Mouse (Mus musculus) layer of hippocampus, adult 9-11 months (tissue): ENCODE data around the gene Srgap1.
A peak's percentile ranks its signal among the peaks of the same experiment; 100 is the strongest.

Experiments
- DNase-seq: peaks from one replicate; pipeline ENCODE4 v3.0.0; 2022

Srgap1 gene

DNA sequence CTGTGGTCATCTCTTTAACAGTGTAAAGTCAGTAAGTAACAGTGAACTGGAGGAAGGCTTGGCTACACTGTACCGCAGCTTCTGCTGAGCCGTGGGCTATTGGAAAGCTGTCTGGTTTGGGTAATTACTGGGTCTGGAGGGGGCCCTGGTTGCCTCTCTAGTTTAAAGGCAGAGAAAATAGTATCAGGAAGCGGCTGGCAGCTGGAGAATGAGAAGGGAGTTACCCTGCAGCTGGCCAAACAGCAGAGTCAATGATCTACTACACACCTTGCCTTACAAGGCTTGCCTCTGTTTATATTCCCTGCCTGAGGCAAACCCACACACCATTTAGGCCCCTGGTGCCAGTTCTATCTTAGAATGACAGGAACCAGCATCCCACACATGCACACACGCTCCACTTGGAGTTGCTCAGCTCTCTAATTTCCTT, 174.0 kb downstream of the Srgap1 start:
- DNase-seq, result no peak

GRCm38 (mm10) chr10:121869941-121870340, 177.2 kb downstream of the Srgap1 start:
- no peak for DNase-seq

GRCm38 (mm10) chr10:121868255-121868654, 178.9 kb downstream of the Srgap1 start:
- DNase-seq, result no peak

DNA sequence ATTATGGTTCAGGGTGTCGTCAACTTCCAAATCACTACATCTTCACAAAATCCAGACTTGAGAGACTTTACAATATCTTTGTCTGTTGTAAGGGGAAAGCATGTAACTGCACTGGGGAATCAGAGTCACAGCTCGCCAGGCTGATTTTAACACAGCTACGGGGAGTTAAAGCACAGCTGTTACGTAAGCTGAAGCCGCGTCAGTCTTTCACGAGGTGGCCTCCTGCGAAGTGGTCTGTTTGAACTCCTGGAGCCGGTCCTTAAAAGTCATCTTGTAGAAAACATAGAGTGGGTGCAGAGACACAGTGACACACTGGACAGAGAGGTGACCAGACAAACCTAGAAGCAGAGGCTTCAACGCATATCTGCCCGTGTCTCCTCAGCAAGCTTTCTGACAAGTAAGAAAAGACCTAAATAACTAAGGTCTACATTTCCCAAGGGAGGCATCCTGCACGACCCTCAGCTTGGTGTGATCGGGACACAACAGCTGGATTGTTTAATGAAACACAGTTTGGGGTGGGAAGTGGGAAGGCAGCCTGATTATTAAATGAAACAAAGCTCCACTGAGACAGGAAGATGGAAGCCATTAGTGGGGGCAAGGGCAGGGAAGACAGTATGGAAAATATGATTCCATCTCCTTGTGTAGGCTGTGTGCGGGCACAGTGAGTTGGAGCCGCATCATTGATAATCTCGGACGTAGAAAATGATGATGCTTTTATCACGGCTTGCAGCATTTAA, 181.4 kb downstream of the Srgap1 start:
- DNase-seq, result no peak

GRCm38 (mm10) chr10:121860924-121861323, 186.2 kb downstream of the Srgap1 start:
- no peak for DNase-seq

- no peak for DNase-seq
These were observed 187.1 kb downstream of the Srgap1 start for GRCm38 (mm10) chr10:121859803-121860571.

GRCm38 (mm10) chr10:121858911-121859310, 188.2 kb downstream of the Srgap1 start:
- peak; percentile 53 for DNase-seq

DNA sequence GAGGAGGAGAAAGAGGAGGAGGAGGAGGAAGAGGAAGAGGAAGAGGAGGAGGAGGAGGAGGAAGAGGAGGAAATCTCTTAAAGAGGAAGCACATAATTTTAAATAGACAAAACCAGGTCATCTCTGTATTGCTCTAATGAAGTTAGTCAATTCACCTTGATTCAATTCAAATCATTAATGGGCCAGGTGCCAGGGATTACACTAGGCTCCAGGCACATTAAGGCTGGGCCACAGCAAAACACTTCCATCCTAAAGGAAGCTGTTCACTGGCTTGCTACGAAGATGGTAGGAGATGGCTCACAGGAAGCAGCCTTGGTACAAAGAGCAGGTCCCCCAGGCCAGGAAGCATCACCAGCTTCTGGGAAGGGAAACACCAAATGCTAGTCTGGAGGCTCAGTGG, 189.0 kb downstream of the Srgap1 start:
- no peak for DNase-seq

DNA sequence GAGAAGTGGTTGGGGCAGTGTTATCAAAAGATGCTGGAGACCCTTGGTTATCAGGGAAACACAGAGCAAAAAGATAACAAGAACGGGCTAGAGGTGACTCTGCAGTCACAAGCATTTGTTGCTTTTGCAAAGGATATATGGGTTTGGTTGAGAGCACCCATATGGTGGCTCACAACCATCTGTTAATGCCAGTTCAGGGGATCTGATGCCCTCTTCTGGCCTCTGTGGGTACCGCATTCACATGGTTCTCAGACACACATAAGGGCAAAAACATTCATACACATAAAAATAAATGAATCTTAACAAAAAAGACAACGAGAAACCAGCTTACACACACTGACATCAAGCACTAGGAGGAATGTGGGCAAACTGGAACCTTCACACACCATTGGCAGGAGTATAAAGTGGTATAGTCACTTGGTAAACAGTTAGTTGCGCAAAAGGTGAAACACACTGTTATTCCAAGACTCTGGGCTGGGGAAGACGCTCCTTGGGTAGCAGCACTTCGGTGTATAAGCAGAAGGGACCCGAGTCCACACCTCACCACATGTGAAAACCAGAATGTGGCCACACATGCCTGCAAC, 191.2 kb downstream of the Srgap1 start:
- DNase-seq, result no peak

GRCm38 (mm10) chr10:121853385-121853808, 193.7 kb downstream of the Srgap1 start:
- DNase-seq, result no peak

DNA sequence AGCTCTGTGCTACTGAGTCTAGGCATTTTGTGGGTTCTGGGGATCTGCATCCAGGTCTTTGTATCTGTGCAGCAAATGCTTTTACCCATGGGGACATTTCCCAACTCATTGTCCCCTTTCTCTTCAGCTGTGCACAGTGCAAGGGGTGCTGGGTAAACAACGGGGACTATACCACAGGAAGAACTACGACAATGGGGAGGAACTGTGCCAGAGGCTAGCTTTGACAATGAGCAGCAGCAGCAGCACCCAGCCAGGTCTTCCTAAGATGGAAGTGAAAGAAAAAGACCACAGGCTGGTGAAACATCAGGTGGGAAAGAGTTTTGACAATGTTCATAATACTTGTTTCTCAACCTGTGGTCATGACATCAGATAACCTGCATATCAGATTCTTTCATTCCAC, 197.6 kb downstream of the Srgap1 start:
- no peak for DNase-seq

- DNase-seq, result peak; percentile 50
These were observed 201.4 kb downstream of the Srgap1 start for GRCm38 (mm10) chr10:121845677-121846076.

DNA sequence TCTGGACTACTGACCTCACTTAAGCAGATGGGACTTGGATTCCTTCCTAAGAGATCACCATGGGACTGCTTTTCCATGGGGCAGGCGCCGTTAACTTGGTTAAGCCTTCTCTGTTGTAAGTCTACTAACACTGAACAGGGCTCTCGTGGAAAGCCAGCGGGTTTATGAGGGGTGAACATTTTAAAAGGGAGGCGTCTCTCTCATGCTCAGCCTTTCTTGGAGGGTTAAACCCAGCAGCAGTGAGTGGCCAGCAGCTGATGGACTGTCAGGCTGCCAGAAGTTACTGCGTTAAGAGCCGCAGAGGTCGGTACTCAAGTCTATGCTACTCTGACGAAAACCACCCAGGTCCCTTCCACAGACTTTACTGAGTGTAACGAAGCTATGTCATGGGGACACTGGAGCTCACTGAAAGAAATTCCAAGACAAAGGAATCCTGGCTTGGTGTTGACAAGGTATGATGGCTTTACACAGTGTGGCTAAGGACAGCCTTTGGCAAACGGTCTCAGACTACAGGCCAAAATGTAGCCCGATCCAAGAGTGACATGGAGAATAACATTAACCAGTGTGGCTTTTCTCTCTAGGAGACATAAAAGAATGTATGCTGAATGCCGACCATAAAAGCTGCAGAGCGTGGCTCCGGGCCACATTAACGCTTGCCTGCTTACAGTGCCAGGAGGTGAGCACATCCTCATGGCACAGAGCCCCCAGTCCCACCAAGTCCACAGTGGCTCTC, 209.8 kb downstream of the Srgap1 start:
- no peak for DNase-seq

- DNase-seq, result peak; percentile 53
These were observed 210.5 kb downstream of the Srgap1 start for GRCm38 (mm10) chr10:121836507-121837165.

DNA sequence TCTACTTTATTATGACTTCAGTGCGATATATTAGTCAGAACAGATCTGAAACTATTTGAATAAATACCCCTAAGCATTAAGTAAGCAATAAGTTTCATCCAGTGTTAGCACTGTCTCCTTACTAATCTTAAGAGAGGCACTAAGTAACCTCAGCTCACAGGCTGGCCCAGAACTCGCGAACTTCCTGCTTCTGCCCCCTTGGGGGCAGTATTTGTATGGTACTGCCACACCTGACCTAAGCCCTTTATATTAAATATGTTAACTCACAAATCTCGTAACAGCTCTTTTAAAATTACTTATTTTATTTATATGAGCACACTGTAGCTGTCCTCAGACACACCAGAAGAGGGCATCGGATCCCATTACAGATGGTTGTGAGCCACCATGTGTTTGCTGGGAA, 213.7 kb downstream of the Srgap1 start:
- DNase-seq, result no peak

DNA sequence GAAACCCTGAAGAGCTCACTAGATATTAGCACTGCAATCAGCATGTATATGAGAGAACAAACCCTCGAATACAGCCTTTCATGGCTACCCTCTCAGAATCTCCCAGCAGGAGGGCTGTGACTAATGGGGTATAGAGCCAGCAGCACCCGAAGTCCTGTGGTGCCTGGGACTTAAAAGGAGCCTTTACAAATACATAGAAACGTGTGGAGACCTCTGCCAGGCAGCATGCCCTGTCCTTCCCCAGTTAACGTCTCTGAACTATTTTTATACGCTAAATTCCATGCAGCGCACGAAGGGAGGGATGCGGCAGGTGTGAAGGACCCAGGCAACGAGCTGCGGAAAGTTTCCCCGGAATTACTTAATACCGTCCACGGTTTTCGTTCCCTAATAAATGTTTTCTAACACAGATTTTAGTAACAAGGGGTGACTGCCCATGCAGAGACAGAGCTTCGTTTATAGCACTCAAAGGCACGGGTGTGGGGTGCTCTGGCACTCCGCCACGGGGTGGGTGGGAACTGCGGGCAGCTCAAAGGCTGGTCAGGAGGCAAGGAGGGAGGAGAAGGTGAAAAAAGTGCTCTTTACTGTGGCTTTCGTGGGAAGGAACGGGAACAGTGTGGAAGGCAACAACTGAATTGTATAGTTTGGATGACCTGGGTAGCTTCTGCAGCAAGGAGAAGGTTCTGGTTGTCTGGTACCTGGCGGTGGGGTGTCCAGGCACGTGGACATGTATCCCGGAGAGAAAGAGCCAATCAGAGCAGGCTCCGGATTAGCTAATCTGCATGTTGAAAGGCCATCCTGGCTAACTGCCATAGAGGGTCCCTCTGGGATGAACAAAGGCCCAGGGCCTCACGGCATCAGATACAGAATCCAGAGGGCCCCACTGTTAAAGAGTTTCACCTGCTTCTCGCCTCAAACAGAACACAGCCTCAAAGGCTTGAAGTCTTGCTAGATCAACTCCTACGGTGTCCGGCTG, 216.5 kb downstream of the Srgap1 start:
- no peak for DNase-seq

- DNase-seq, result no peak
These were observed 217.3 kb downstream of the Srgap1 start for GRCm38 (mm10) chr10:121829800-121830303.

DNA sequence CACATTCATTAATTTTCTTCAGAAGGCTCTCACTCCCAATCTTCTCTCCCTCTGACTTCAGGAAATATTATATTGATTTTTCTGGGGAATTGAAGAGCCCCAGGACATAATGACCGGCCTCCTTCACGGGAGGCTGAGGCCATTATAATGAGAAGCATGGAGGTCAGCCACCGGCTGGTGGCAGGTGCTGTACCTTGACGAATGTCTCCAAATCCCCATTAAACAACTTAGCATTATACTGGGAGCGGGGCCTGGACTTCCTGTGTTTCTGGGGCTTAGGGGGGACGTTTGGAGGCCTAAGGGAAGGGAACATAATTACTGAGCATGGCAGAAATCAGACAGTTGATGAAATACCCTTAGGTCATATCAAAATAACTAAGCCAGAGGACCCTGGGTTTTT, 218.1 kb downstream of the Srgap1 start:
- no peak for DNase-seq

GRCm38 (mm10) chr10:121822674-121823073, 224.4 kb downstream of the Srgap1 start:
- no peak for DNase-seq

DNA sequence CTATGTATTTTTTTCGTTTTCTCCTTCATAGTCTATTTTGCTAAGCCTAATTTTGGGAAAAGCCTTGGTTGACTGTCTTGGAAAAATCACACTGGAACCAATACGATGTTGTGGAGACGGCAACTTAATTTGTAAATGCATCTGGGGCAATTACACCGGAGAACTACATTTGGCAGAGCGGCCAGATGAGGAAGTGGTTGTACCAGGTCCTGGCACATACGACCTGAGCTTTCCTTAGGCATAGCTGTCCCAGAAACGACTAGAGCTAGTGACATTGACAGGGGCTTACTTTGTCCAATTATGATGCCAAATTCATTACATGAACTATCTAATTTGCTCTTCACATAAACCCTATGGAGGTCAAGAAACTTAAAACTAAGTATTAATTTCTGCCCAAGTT, 226.3 kb downstream of the Srgap1 start:
- no peak for DNase-seq

DNA sequence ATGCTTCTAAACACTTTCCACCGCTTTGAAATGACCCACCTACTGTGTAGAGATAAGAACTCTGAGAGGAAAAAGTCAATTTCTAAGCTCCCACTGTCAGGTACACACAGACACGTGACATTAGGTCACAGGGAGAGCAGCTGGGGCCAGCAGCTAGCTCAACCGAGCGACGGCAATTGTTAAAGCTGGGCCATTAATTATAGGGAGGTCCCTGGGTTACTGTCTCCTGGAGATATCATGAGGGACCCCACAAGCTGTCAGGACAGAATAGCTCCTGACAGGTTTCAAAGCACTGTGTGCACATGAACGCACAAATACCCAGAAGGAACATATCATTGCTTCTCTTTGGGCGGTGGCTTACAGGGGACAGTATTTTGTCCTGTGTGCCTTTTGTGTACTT, 229.1 kb downstream of the Srgap1 start:
- no peak for DNase-seq
